Mouse (Mus musculus) adipose tissue, adult 10 weeks (tissue): ENCODE results near the gene Sdhaf3. TPM values are rescaled to one million over a fixed set of nuclear protein-coding genes. Genes with fewer than 3 reads are reported as not detected.

ENCODE experiments used
- polyA plus RNA-seq: library from polyadenylated mRNA; stranded (reverse); fragments of 350-450 nt; fragmentation: Illumina TruSeq; extraction: RNeasy Lipid Tissue Mini Kit (QIAGEN cat#74804); gene quantifications from one replicate; pipeline ENCODE4 v1.2.3, GENCODE M21; 2014; ENCODE audit warnings: low read depth, low replicate concordance

Sdhaf3 gene
- 3.4 TPM for polyA plus RNA-seq

GRCm38 (mm10) chr6:6955764-6956561, at the start of gene Sdhaf3:
Sdhaf3 (plus strand) TSS chr6:6956004.

Other genes starting within 250 kb of the Sdhaf3 start
- 0.30 TPM for gene Dlx6, start 92.7 kb upstream of the Sdhaf3 start, polyA plus RNA-seq
- gene Dlx5, start 73.9 kb upstream of the Sdhaf3 start, polyA plus RNA-seq = 0.67 TPM